9 mouse cellular contexts compared by ENCODE assay signal in genomic region chr5:37952096-37952495, GRCm38 (mm10).
DNase-seq lines count a peak whose midpoint lies in the region; ATAC-seq and TF ChIP-seq lines count a peak whose summit lies in the region.
"Had no signal": no experiment of that assay in that cellular context is flagged by ENCODE, and none has a peak within 500 bp of the region (broad histone marks: within the 10 kb centered on the region; RNA-seq: fewer than 3 reads in every experiment).

No protein-coding gene starts in this region.

- peak; percentile 18 for DNase-seq in kidney, postnatal 0 days (ENCODE audit: low spot score)
- DNase-seq in 416B (ENCODE audit: low read depth) = peak; percentile 15
- DNase-seq in MEL (ENCODE audit: low read depth, low spot score) = peak; percentile 11
- DNase-seq in embryonic facial prominence, embryonic 11.5 days (ENCODE audit: low spot score) = peak; percentile 72
- DNase-seq in spleen, postnatal 10 days (ENCODE audit: low spot score in 2 of 2) = no peak
- DNase-seq in spleen, postnatal 14 days (ENCODE audit: low spot score in 2 of 2) = no peak

- no peak overlapping the region for H3K4me2 ChIP-seq in kidney, postnatal 0 days (ENCODE audit: low read length)
- no peak overlapping the region for H3K4me2 ChIP-seq in kidney, embryonic 15.5 days
- no peak overlapping the region for H3K4me2 ChIP-seq in embryonic facial prominence, embryonic 11.5 days (ENCODE audit: low read depth, low read length)
- H3K4me2 ChIP-seq: forebrain, embryonic 15.5 days had no signal

- no peak for TF ChIP-seq POLR2A in MEL (IDR thresholded peaks at IDR 0.05; ENCODE audit: control insufficient read depth in 1 of 2, insufficient read depth in 1 of 2, low read depth in 1 of 2, low read length in 2 of 2, poor library complexity in 1 of 2)

- H3K36me3 ChIP-seq in kidney, postnatal 0 days (ENCODE audit: insufficient read depth, low read length) = no peaks in the 10 kb centered on the region
- no peaks in the 10 kb centered on the region for H3K36me3 ChIP-seq in kidney, embryonic 15.5 days
- H3K36me3 ChIP-seq in MEL (ENCODE audit: control insufficient read depth in 1 of 2, insufficient read depth in 2 of 2, low read length in 2 of 2) = no peaks in the 10 kb centered on the region
- no peaks in the 10 kb centered on the region for H3K36me3 ChIP-seq in embryonic facial prominence, embryonic 11.5 days (replicated peaks; ENCODE audit: control insufficient read depth, insufficient read depth, low read depth, low read length)
- H3K36me3 ChIP-seq: forebrain, embryonic 15.5 days had no signal

- TF ChIP-seq CTCF in kidney, postnatal 0 days (IDR thresholded peaks at IDR 0.05; ENCODE audit: low read depth) = peak; percentile 69
- peak; percentile 24 to 47 (median 39); a peak in 4 of 6 replicates for TF ChIP-seq CTCF in MEL (IDR thresholded peaks at IDR 0.05 in 2 of 3, conservative IDR thresholded peaks at IDR 0.05 in 1 of 3; ENCODE audit: control insufficient read depth in 1 of 3, insufficient read depth in 1 of 3, low read depth in 2 of 3, low read length in 3 of 3, poor library complexity in 1 of 3, severe bottlenecking in 1 of 3)

- TF ChIP-seq RAD21 in MEL (IDR thresholded peaks at IDR 0.05; ENCODE audit: low read depth, low read length) = peak; percentile 33

- no peaks in the 10 kb centered on the region for H3K9me3 ChIP-seq in kidney, postnatal 0 days (replicated peaks; ENCODE audit: low read length)
- H3K9me3 ChIP-seq in kidney, embryonic 15.5 days (replicated peaks) = no peaks in the 10 kb centered on the region
- H3K9me3 ChIP-seq in MEL (replicated peaks; ENCODE audit: insufficient read depth, low read length) = no peaks in the 10 kb centered on the region
- H3K9me3 ChIP-seq in embryonic facial prominence, embryonic 11.5 days (replicated peaks; ENCODE audit: control insufficient read depth, low read length) = no peaks in the 10 kb centered on the region
- H3K9me3 ChIP-seq: forebrain, embryonic 15.5 days had no signal

- no peaks in the 10 kb centered on the region for H3K27me3 ChIP-seq in kidney, postnatal 0 days (ENCODE audit: insufficient read depth, low read length)
- peaks cover 3% of the 10 kb centered on the region; the same call in 1 of the 2 replicates for H3K27me3 ChIP-seq in kidney, embryonic 15.5 days
- no peaks in the 10 kb centered on the region for H3K27me3 ChIP-seq in MEL (ENCODE audit: control insufficient read depth in 1 of 2, insufficient read depth in 2 of 2, low read length in 2 of 2)
- H3K27me3 ChIP-seq in embryonic facial prominence, embryonic 11.5 days (ENCODE audit: control insufficient read depth, insufficient read depth, low read length) = no peaks in the 10 kb centered on the region
- H3K27me3 ChIP-seq: forebrain, embryonic 15.5 days had no signal

- H3K27ac ChIP-seq in kidney, postnatal 0 days = no peak overlapping the region
- H3K27ac ChIP-seq in kidney, embryonic 15.5 days = no peak overlapping the region
- no peak overlapping the region for H3K27ac ChIP-seq in MEL (ENCODE audit: control insufficient read depth, low read depth, low read length)
- no peak overlapping the region for H3K27ac ChIP-seq in embryonic facial prominence, embryonic 11.5 days (replicated peaks; ENCODE audit: low read depth, low read length)
- H3K27ac ChIP-seq: forebrain, embryonic 15.5 days had no signal

- no peaks in the 10 kb centered on the region for H3K79me2 ChIP-seq in MEL (ENCODE audit: control insufficient read depth, insufficient read depth, low read length, poor library complexity)

- no peak for ATAC-seq in kidney, postnatal 0 days (replicated peaks; ENCODE audit: low FRiP score, low read depth)
- no peak for ATAC-seq in kidney, embryonic 15.5 days (replicated peaks; ENCODE audit: low FRiP score)
- ATAC-seq in embryonic facial prominence, embryonic 11.5 days (replicated peaks; ENCODE audit: insufficient number of reproducible peaks, low FRiP score, low TSS enrichment, low read depth) = no peak
- no peak for ATAC-seq in megakaryocyte progenitor cell, adult 5-6 weeks (replicated peaks; ENCODE audit: poor library complexity)
- ATAC-seq: forebrain, embryonic 15.5 days had no signal

- no peaks in the 10 kb centered on the region for H3K4me1 ChIP-seq in kidney, postnatal 0 days (replicated peaks; ENCODE audit: insufficient read depth, low read length)
- no peaks in the 10 kb centered on the region for H3K4me1 ChIP-seq in kidney, embryonic 15.5 days
- H3K4me1 ChIP-seq in MEL (ENCODE audit: control insufficient read depth in 1 of 2, insufficient read depth in 2 of 2, low read length in 2 of 2) = no peaks in the 10 kb centered on the region
- no peaks in the 10 kb centered on the region for H3K4me1 ChIP-seq in embryonic facial prominence, embryonic 11.5 days (ENCODE audit: control insufficient read depth, insufficient read depth, low read length)
- H3K4me1 ChIP-seq: forebrain, embryonic 15.5 days had no signal

- no peak overlapping the region for H3K9ac ChIP-seq in kidney, postnatal 0 days (ENCODE audit: low read depth, low read length)
- no peak overlapping the region for H3K9ac ChIP-seq in kidney, embryonic 15.5 days
- no peak overlapping the region for H3K9ac ChIP-seq in MEL (ENCODE audit: control insufficient read depth, low read depth, low read length, poor library complexity, severe bottlenecking)
- H3K9ac ChIP-seq in embryonic facial prominence, embryonic 11.5 days (replicated peaks; ENCODE audit: low read length) = no peak overlapping the region
- H3K9ac ChIP-seq: forebrain, embryonic 15.5 days had no signal

- WGBS in kidney, postnatal 0 days = 3% methylated on average over 1 of the region's 1 CpGs
- WGBS in kidney, embryonic 15.5 days = 2% methylated on average over 1 of the region's 1 CpGs
- 0% methylated on average over 1 of the region's 1 CpGs for WGBS in embryonic facial prominence, embryonic 11.5 days

- no peak for TF ChIP-seq EP300 in MEL (IDR thresholded peaks at IDR 0.05; ENCODE audit: low read depth in 1 of 2, low read length in 2 of 2)

- H3K4me3 ChIP-seq in kidney, postnatal 0 days (replicated peaks; ENCODE audit: low read depth, low read length) = no peak overlapping the region
- no peak overlapping the region for H3K4me3 ChIP-seq in kidney, embryonic 15.5 days (replicated peaks)
- H3K4me3 ChIP-seq in MEL (ENCODE audit: control insufficient read depth in 1 of 2, insufficient read depth in 1 of 2, low read depth in 2 of 2, low read length in 2 of 2) = no peak overlapping the region
- H3K4me3 ChIP-seq in embryonic facial prominence, embryonic 11.5 days (ENCODE audit: low read depth, low read length) = no peak overlapping the region
- H3K4me3 ChIP-seq: forebrain, embryonic 15.5 days had no signal

TF ChIP-seq in MEL, 35 proteins besides CTCF, POLR2A, EP300 and RAD21:
- TF ChIP-seq KAT2A (conservative IDR thresholded peaks at IDR 0.05; ENCODE audit: low read depth, low read length) = no peak
- no peak for TF ChIP-seq CHD2 (IDR thresholded peaks at IDR 0.05; ENCODE audit: low read length)
- TF ChIP-seq ETS1 (IDR thresholded peaks at IDR 0.05; ENCODE audit: low read depth, low read length) = no peak
- peak; percentile 36; the same call in 1 of the 2 replicates for TF ChIP-seq SMC3 (IDR thresholded peaks at IDR 0.05; ENCODE audit: low read depth, low read length)
- TF ChIP-seq UBTF (IDR thresholded peaks at IDR 0.05; ENCODE audit: borderline replicate concordance, insufficient read depth, low read depth, low read length) = no peak
- no peak for TF ChIP-seq MEF2A (IDR thresholded peaks at IDR 0.05; ENCODE audit: extremely low read depth, insufficient replicate concordance, low read depth, low read length, poor library complexity, severe bottlenecking)
- no peak for TF ChIP-seq NELFE (IDR thresholded peaks at IDR 0.05; ENCODE audit: low read depth, low read length)
- TF ChIP-seq TBP (IDR thresholded peaks at IDR 0.05; ENCODE audit: low read depth, low read length) = no peak

Comparison
In these comparisons a context has a peak if more than half of its experiments do, and no peak if none do; other contexts are left out.
1. DNase-seq: peak in kidney, postnatal 0 days (single experiment), 416B (single experiment), MEL (single experiment) and embryonic facial prominence, embryonic 11.5 days (single experiment); none in spleen, postnatal 10 days (0 of 2) and spleen, postnatal 14 days (0 of 2).